7 mouse cellular contexts compared by ENCODE assay signal in the genomic region with DNA sequence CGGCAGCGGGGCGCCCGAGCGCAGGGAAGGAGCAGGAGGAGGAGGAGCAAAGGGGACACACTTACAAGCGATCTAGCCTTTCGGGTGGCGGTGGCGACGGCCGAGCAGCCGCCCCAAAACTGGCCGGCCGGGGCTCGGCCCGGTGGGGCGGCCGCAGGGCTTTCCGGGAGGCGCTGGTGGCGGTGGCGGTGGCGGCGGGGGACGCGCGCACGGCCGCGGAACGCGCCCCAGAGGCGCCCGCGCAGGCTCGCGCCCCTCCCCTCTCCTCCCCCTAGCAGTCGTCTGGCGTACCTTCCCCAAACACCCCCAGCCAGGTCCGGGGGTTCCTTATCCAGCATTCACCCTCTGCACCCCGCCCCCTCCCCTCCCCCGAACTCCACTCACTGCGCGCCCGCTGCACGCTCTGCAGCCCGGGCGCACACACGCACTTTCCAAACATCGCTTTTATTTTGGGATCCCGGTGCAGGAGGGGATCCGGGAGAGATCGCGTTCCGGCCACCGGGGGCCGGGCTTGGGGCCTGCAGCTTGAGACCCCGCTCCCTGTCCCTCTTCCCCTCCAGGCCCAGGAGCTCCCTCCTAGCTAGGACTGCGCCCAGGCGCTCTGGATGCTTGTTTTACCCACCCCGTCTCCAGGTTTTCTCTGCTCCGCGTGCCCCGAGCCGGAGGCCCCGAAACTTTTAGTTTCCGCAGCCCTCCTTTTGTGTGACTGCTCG. TPM values are rescaled to one million over a fixed set of nuclear protein-coding genes. Genes with fewer than 3 reads are reported as not detected.
DNase-seq lines count a peak whose midpoint lies in the region; ATAC-seq and TF ChIP-seq lines count a peak whose summit lies in the region.

No protein-coding gene starts in this region.

- no peaks in the 10 kb centered on the region for H3K27me3 ChIP-seq in hindbrain, embryonic 14.5 days (ENCODE audit: control insufficient read depth, insufficient read depth, low read length)
- H3K27me3 ChIP-seq in midbrain, embryonic 12.5 days = peaks cover 5% of the 10 kb centered on the region; the same call in 1 of the 2 replicates
- no peaks in the 10 kb centered on the region for H3K27me3 ChIP-seq in stomach, embryonic 14.5 days (ENCODE audit: control insufficient read depth, insufficient read depth, low read length)

- TF ChIP-seq CTCF in gastrocnemius, adult 2 months (IDR thresholded peaks at IDR 0.05) = no peak

- no peaks in the 10 kb centered on the region for H3K36me3 ChIP-seq in hindbrain, embryonic 14.5 days (replicated peaks; ENCODE audit: control insufficient read depth, insufficient read depth)
- H3K36me3 ChIP-seq in midbrain, embryonic 12.5 days = no peaks in the 10 kb centered on the region
- no peaks in the 10 kb centered on the region for H3K36me3 ChIP-seq in stomach, embryonic 14.5 days (ENCODE audit: control insufficient read depth, insufficient read depth, low read length)

- DNase-seq in adrenal gland, adult (ENCODE audit: inconsistent age in 2 of 2, low spot score in 1 of 2) = peak; percentile 80 to 93
- DNase-seq in cerebellum, postnatal 25 days = peak; percentile 56 to 59
- DNase-seq in gastrocnemius, adult 2 months = peak; percentile 65
- DNase-seq in hindbrain, embryonic 14.5 days (ENCODE audit: low spot score) = peak; percentile 66
- DNase-seq in left cerebral cortex, postnatal 36 days (ENCODE audit: low spot score in 2 of 2) = peak; percentile 61 to 64

- intact Hi-C loops in gastrocnemius, adult 2 months (cut with DNase I) = loop anchor here (5.0 to 10.0 kb wide), 5 partner anchors 93 to 645 kb away; no protein-coding TSS in a partner anchor
- intact Hi-C loops in left cerebral cortex, postnatal 36 days (cut with DNase I) = loop anchor here (5.0 to 10.0 kb wide), 6 partner anchors 82 to 1995 kb away; no protein-coding TSS in a partner anchor

- WGBS in hindbrain, embryonic 14.5 days = 0% methylated on average over 61 of the region's 68 CpGs
- WGBS in midbrain, embryonic 12.5 days = under 1% methylated on average over 55 of the region's 68 CpGs
- WGBS in stomach, embryonic 14.5 days = 0% methylated on average over 33 of the region's 68 CpGs

- peak; percentile 66 for ATAC-seq in hindbrain, embryonic 14.5 days (ENCODE audit: low FRiP score)
- ATAC-seq in midbrain, embryonic 12.5 days (ENCODE audit: low FRiP score, low read depth) = peak; percentile 70
- ATAC-seq in stomach, embryonic 14.5 days (ENCODE audit: insufficient number of reproducible peaks, insufficient read depth, low FRiP score, low read depth) = peak; percentile 76

- H3K4me2 ChIP-seq in hindbrain, embryonic 14.5 days (replicated peaks) = peak overlapping the region; percentile 80
- peak overlapping the region; percentile 77 for H3K4me2 ChIP-seq in midbrain, embryonic 12.5 days (replicated peaks)
- H3K4me2 ChIP-seq in stomach, embryonic 14.5 days (replicated peaks; ENCODE audit: low read depth, low read length) = peak overlapping the region; percentile 61

- no peaks in the 10 kb centered on the region for H3K9me3 ChIP-seq in hindbrain, embryonic 14.5 days (ENCODE audit: control insufficient read depth, low read length)
- H3K9me3 ChIP-seq in midbrain, embryonic 12.5 days = no peaks in the 10 kb centered on the region
- no peaks in the 10 kb centered on the region for H3K9me3 ChIP-seq in stomach, embryonic 14.5 days (ENCODE audit: control insufficient read depth, low read depth, low read length)

- H3K4me1 ChIP-seq in hindbrain, embryonic 14.5 days (replicated peaks; ENCODE audit: control insufficient read depth, insufficient read depth, low read length) = peaks cover 20% of the 10 kb centered on the region
- peaks cover 16% of the 10 kb centered on the region for H3K4me1 ChIP-seq in midbrain, embryonic 12.5 days
- peaks cover 14% of the 10 kb centered on the region for H3K4me1 ChIP-seq in stomach, embryonic 14.5 days (ENCODE audit: control insufficient read depth, insufficient read depth, low read length)

- peak overlapping the region; percentile 92 for H3K27ac ChIP-seq in gastrocnemius, adult 2 months
- peak overlapping the region; percentile 99 for H3K27ac ChIP-seq in hindbrain, embryonic 14.5 days
- peak overlapping the region; percentile 100 for H3K27ac ChIP-seq in midbrain, embryonic 12.5 days (replicated peaks)
- peak overlapping the region; percentile 98 for H3K27ac ChIP-seq in stomach, embryonic 14.5 days (ENCODE audit: low read length)

- peak overlapping the region; percentile 98 for H3K9ac ChIP-seq in hindbrain, embryonic 14.5 days
- peak overlapping the region; percentile 99 for H3K9ac ChIP-seq in midbrain, embryonic 12.5 days (replicated peaks)
- peak overlapping the region; percentile 93 for H3K9ac ChIP-seq in stomach, embryonic 14.5 days (replicated peaks; ENCODE audit: low read depth, low read length)

- peak overlapping the region; percentile 97 for H3K4me3 ChIP-seq in gastrocnemius, adult 2 months
- H3K4me3 ChIP-seq in hindbrain, embryonic 14.5 days (replicated peaks; ENCODE audit: low read length) = peak overlapping the region; percentile 96
- peak overlapping the region; percentile 96 for H3K4me3 ChIP-seq in midbrain, embryonic 12.5 days
- peak overlapping the region; percentile 93 for H3K4me3 ChIP-seq in stomach, embryonic 14.5 days (ENCODE audit: low read depth, low read length)

RNA-seq across cellular contexts. Expression of a gene that starts 0.4 kb away (rescaled TPM):
- total RNA-seq in gastrocnemius, adult 2 months (2021) = 10 to 100 TPM in 1 of 2 experiments, 1 to 10 TPM in 1; 9.6 to 12.0 TPM
- polyA plus RNA-seq in hindbrain, embryonic 14.5 days (2014; fragmentation: Nextera tagmentation; extraction: Ambion mirVana) = 166 and 171 TPM in 2 replicates
- 100 to 1,000 TPM; 123 to 129 TPM for total RNA-seq in left cerebral cortex, postnatal 36 days (2021)
- polyA plus RNA-seq in midbrain, embryonic 12.5 days (2016; fragmentation: Nextera tagmentation; extraction: Ambion mirVana) = 149 and 152 TPM in 2 replicates
- 71.7 and 78.9 TPM in 2 replicates for polyA plus RNA-seq in stomach, embryonic 14.5 days (2014; fragmentation: Nextera tagmentation; extraction: Ambion mirVana)

Comparison
In these comparisons a context has a peak if more than half of its experiments do, and no peak if none do; other contexts are left out.
1. Peak in every context shown above with its lines: DNase-seq, ATAC-seq, H3K4me3 ChIP-seq and H3K27ac ChIP-seq.